Mouse (Mus musculus) limb, embryonic 11.5 days (tissue): ENCODE results near the gene Bcl11b. TPM values are rescaled to one million over a fixed set of nuclear protein-coding genes. Genes with fewer than 3 reads are reported as not detected.
A peak's percentile ranks its signal among the peaks of the same experiment; 100 is the strongest.

Experiments used
- ATAC-seq: fragments of 200-750 bp; cut with Nextera tagmentation; 2 replicates; pipeline ENCODE4 v1.8.0; 2017; ENCODE audit warnings: low read depth; ENCODE audit not compliant: insufficient number of reproducible peaks, low FRiP score, low TSS enrichment
- DNase-seq: peaks from one replicate; pipeline ENCODE4 v3.0.0-alpha.2; 2015; ENCODE audit warnings: low spot score
- H3K27ac ChIP-seq: fragments of 300-500 bp; sonication (generic); replicated peaks from 2 replicates; pipeline ENCODE4 v1.5.1; 2014; ENCODE audit warnings: low read depth, mild to moderate bottlenecking, low read length
- H3K27me3 ChIP-seq: fragments of 300-500 bp; sonication (generic); 2 replicates; pipeline ENCODE4 v1.6.1; 2014; ENCODE audit warnings: mild to moderate bottlenecking, low read length, mixed read lengths; ENCODE audit not compliant: control insufficient read depth, insufficient read depth
- H3K36me3 ChIP-seq: fragments of 300-500 bp; sonication (generic); 2 replicates; pipeline ENCODE4 v1.6.1; 2014; ENCODE audit warnings: mild to moderate bottlenecking, low read length, moderate library complexity, mixed read lengths; ENCODE audit not compliant: control insufficient read depth, insufficient read depth
- H3K4me1 ChIP-seq: fragments of 300-500 bp; sonication (generic); 2 replicates; pipeline ENCODE4 v1.6.1; 2014; ENCODE audit warnings: low read length, mixed read lengths; ENCODE audit not compliant: control insufficient read depth, insufficient read depth
- H3K4me2 ChIP-seq: fragments of 300-500 bp; sonication (generic); 2 replicates; pipeline ENCODE4 v1.6.1; 2014; ENCODE audit warnings: low read depth, mild to moderate bottlenecking, moderate library complexity; ENCODE audit not compliant: severe bottlenecking
- H3K4me3 ChIP-seq: fragments of 300-500 bp; sonication (generic); 2 replicates; pipeline ENCODE4 v1.5.1; 2014; ENCODE audit warnings: low read depth, low read length
- H3K9ac ChIP-seq: fragments of 300-500 bp; sonication (generic); 2 replicates; pipeline ENCODE4 v1.6.1; 2014; ENCODE audit warnings: mild to moderate bottlenecking, low read length
- H3K9me3 ChIP-seq: fragments of 300-500 bp; sonication (generic); 2 replicates; pipeline ENCODE4 v1.6.1; 2016; ENCODE audit warnings: low read length; ENCODE audit not compliant: control insufficient read depth
- WGBS: fragments of 180-500 bp; shearing (Covaris S2); extraction: QIAGEN DNeasy Blood & Tissue Kit; methylation state at CpG from one replicate; pipeline ENCODE4 v1.1.7; 2014; 5-methylcytosine and 5-hydroxymethylcytosine counted together
- polyA plus RNA-seq: library from polyadenylated mRNA; unstranded; fragments of >200 nt; fragmentation: Nextera tagmentation; extraction: Ambion mirVana; gene quantifications from 2 replicates; pipeline ENCODE4 v1.2.1, GENCODE M21; 2014

Bcl11b gene
- polyA plus RNA-seq, 1 experiment from 2014 or later, result 8.7 TPM

DNA sequence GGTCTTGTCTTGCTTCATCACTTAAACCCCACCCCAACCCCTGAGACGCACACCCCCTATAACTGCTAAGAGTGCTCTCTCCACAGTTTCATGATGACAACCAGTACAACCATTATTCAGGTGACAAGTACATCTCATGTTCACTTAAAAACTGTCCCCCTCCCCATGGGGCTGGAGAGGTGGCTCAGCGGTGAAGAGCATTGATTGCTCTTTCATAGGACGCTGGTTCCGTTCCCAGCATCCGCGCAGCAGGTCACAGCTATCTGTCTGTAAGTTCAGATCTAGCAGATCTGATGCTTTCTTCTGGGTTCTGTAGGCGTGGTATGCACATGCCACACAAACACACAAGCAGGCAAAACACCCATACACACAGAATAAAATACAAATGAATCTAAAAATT lies 81.2 kb downstream of the Bcl11b start:
- no peak overlapping the region for H3K4me3 ChIP-seq
- DNase-seq (no peak), ATAC-seq (no peak)
- whole genome bisulfite sequencing, result 95% methylated on average over 7 of the region's 7 CpGs
- H3K36me3 ChIP-seq, result peaks cover 2% of the 10 kb centered on the region
- no peak overlapping the region for H3K9ac ChIP-seq
- no peaks in the 10 kb centered on the region for H3K27me3 ChIP-seq
- H3K9me3 ChIP-seq, result no peaks in the 10 kb centered on the region
- H3K4me1 ChIP-seq, result peaks cover 6% of the 10 kb centered on the region
- H3K4me2 ChIP-seq, result no peak overlapping the region
- H3K27ac ChIP-seq, result no peak overlapping the region

DNA sequence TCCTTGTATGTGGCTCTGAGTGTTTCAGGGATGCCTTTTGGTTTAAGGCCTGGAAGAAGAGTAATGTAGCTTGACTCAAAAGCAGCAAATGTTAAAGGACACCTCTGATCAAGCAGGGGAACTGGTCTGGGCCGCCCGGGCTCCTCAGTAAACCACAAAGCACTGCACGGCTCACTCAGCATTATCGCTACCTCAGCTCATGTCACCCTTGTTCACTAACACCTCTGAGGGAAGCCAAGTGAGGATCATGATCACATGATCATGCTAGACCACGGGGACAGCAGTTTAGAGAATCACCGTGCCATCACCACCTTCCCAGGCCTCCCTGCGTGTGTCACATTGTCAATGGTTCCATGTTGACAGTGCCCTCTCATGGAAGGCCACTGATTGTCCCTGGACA lies 81.8 kb downstream of the Bcl11b start:
- ATAC-seq (no peak), DNase-seq (no peak)
- H3K9me3 ChIP-seq, result 0 out of 2 replicates have a peak, but pooled peaks cover 2% of the 10 kb centered on the region
- H3K4me1 ChIP-seq, result peaks cover 6% of the 10 kb centered on the region
- H3K27ac ChIP-seq, result no peak overlapping the region
- H3K36me3 ChIP-seq, result peaks cover 8% of the 10 kb centered on the region
- H3K4me2 ChIP-seq, result no peak overlapping the region
- no peak overlapping the region for H3K4me3 ChIP-seq
- WGBS, result 85% methylated on average over 7 of the region's 7 CpGs
- no peaks in the 10 kb centered on the region for H3K27me3 ChIP-seq
- H3K9ac ChIP-seq, result no peak overlapping the region

DNA sequence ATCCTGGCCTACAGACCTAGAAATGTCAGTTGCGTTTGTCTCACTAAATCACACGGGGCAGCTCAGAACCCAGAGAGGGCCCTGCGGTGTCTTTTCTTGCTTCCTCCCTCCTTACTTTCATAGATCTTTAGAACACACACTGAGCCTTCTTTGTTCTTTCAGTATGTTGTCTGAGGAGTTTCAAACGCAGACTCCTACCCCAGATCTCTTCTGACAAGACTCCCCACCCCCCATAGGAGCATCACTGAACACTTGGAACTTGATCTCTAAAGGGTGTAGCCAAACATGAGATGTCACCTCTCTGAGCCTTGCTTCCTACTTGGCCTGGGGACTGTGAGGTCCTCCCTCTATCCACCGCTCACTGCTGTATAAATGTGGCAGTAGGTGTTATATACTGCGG lies 82.2 kb downstream of the Bcl11b start:
- no peaks in the 10 kb centered on the region for H3K27me3 ChIP-seq
- H3K4me1 ChIP-seq, result peaks cover 6% of the 10 kb centered on the region
- no peak overlapping the region for H3K4me2 ChIP-seq
- peaks cover 2% of the 10 kb centered on the region; the same call in 1 of the 2 replicates for H3K9me3 ChIP-seq
- H3K9ac ChIP-seq, result no peak overlapping the region; the same call in 1 of the 2 replicates
- 77% methylated on average over 6 of the region's 6 CpGs for WGBS
- peaks cover 12% of the 10 kb centered on the region for H3K36me3 ChIP-seq
- no peak for DNase-seq
- no peak overlapping the region for H3K4me3 ChIP-seq
- no peak for ATAC-seq
- H3K27ac ChIP-seq, result no peak overlapping the region

DNA sequence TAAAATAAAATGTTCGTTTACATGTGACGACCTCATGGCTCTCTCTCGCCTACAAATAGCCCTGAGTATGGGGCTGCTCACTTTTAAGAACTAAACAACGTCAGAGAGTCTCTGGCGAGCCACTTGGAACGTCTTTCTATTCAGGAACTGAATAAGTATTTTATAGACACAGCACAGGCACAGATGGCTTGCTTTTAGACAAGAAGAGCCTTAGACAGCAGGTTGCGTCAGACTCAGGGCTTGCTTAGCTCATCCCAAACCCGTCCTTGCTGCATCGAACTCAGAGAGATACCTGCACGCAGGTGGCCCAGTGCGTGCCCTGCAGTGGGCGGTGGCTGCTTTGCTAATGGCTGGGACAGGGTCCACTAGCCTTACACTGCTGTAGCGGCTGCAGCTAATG lies 82.7 kb downstream of the Bcl11b start:
- Histone ChIP-seq H3K36me3 (peaks cover 16% of the 10 kb centered on the region), H3K9me3 (peaks cover 2% of the 10 kb centered on the region; the same call in 1 of the 2 replicates), H3K27ac (no peak overlapping the region), H3K4me3 (no peak overlapping the region), H3K27me3 (no peaks in the 10 kb centered on the region), H3K9ac (no peak overlapping the region; the same call in 1 of the 2 replicates), H3K4me2 (no peak overlapping the region), H3K4me1 (peaks cover 6% of the 10 kb centered on the region)
- WGBS, result 78% methylated on average over 13 of the region's 13 CpGs
- ATAC-seq (no peak), DNase-seq (no peak)

DNA sequence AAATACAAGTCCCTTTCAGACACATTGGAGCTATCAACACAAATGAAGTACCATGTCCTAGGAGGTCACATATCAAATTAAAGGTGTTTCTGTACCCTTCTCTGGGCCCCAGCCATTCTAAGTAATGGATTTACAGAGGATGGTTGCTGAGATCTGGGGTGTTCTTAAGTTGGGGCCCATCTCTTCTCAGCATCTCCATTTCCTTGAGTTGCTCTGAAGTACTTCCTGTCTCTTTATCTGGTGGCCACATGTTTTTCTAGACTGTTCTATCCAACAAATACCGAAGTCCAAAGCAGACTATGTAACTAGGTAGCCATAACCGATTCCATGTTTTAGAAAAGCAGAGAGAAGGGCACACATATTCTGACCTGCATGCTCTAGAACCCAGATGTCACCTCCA lies 83.3 kb downstream of the Bcl11b start:
- ATAC-seq, result no peak
- H3K9me3 ChIP-seq, result peaks cover 2% of the 10 kb centered on the region; the same call in 1 of the 2 replicates
- 94% methylated on average over 2 of the region's 2 CpGs for WGBS
- H3K36me3 ChIP-seq, result peaks cover 21% of the 10 kb centered on the region
- DNase-seq, result no peak
- H3K27ac ChIP-seq, result no peak overlapping the region
- no peak overlapping the region for H3K4me2 ChIP-seq
- H3K9ac ChIP-seq, result no peak overlapping the region
- H3K4me3 ChIP-seq, result no peak overlapping the region
- no peaks in the 10 kb centered on the region for H3K27me3 ChIP-seq
- H3K4me1 ChIP-seq, result peaks cover 4% of the 10 kb centered on the region

DNA sequence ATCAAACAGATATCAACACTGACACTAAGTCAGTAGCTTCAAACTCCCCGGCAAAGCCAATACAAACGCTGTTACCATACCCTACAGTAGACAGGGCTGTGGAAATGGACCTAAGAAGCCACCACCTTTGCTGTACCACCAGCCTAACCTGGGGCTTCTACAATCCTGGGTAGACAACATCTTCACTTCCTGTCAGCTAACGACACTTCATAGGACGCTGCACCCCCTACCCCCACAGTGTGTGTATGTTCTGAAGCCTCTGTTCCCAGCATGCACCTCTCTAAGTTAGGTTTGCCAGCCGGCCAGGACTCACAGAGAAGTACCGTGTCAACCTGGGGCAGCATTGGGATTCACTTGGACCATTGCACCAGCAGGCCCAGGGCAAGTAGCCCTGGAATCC lies 84.6 kb downstream of the Bcl11b start:
- H3K27me3 ChIP-seq, result no peaks in the 10 kb centered on the region
- peaks cover 4% of the 10 kb centered on the region; the same call in 1 of the 2 replicates for H3K4me1 ChIP-seq
- H3K9me3 ChIP-seq, result peaks cover 2% of the 10 kb centered on the region; the same call in 1 of the 2 replicates
- no peak overlapping the region for H3K27ac ChIP-seq
- ATAC-seq (no peak), DNase-seq (no peak)
- H3K9ac ChIP-seq, result no peak overlapping the region
- WGBS, result 94% methylated on average over 6 of the region's 6 CpGs
- peaks cover 21% of the 10 kb centered on the region for H3K36me3 ChIP-seq
- H3K4me2 ChIP-seq, result no peak overlapping the region
- H3K4me3 ChIP-seq, result no peak overlapping the region

DNA sequence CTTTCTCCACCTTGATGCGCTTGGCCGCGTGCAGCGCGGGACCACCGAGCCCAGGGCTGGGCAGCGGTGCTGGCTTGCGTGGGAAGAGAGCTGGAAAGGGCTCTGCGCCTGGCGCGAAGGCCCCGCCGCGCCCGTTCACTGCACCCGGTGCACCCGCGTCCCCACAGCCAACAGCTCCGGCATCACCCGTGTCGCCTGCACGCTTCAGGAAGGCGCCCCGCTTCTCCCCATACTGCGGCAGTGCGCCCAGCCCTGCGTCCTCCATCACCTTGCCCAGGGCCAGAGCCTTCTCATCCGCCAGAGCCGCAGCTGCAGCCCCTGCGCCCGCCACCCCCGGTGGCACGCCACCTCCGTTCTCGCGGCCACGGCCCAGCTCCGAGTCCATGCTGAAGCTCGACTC lies 87.4 kb downstream of the Bcl11b start:
- DNase-seq (no peak), ATAC-seq (0 out of 2 replicates have a peak, but pooled peaks have one; percentile 17)
- no peaks in the 10 kb centered on the region for H3K4me1 ChIP-seq
- H3K36me3 ChIP-seq, result peaks cover 21% of the 10 kb centered on the region
- peaks cover 2% of the 10 kb centered on the region; the same call in 1 of the 2 replicates for H3K9me3 ChIP-seq
- no peaks in the 10 kb centered on the region for H3K27me3 ChIP-seq
- H3K9ac ChIP-seq, result no peak overlapping the region
- no peak overlapping the region for H3K4me2 ChIP-seq
- H3K4me3 ChIP-seq, result no peak overlapping the region
- WGBS, result 96% methylated on average over 28 of the region's 39 CpGs
- H3K27ac ChIP-seq, result no peak overlapping the region

DNA sequence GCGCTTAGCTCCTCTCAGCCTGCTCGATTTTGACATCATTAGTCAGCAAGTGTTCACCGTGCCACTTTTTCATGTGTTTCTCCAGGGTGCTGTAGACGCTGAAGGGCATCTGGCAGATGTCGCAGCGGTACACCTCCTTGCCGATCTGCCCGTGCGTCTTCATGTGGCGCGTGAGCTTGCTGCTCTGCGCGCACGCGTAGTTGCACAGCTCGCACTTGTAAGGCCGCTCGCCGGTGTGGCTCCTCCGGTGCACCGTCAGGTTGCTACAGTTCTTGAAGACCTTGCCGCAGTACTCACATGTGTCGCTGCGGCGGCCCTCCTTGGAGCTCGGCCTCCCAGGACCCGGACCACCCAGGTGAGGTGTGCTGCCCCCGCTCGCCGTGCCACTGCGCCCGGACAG lies 88.0 kb downstream of the Bcl11b start:
- Histone ChIP-seq H3K4me3 (no peak overlapping the region), H3K9me3 (peaks cover 2% of the 10 kb centered on the region; the same call in 1 of the 2 replicates), H3K4me1 (no peaks in the 10 kb centered on the region), H3K4me2 (no peak overlapping the region), H3K27ac (no peak overlapping the region), H3K27me3 (no peaks in the 10 kb centered on the region), H3K9ac (no peak overlapping the region), H3K36me3 (peaks cover 21% of the 10 kb centered on the region)
- WGBS, result 97% methylated on average over 32 of the region's 32 CpGs
- ATAC-seq, result 0 out of 2 replicates have a peak, but pooled peaks have one; percentile 9
- DNase-seq, result no peak

DNA sequence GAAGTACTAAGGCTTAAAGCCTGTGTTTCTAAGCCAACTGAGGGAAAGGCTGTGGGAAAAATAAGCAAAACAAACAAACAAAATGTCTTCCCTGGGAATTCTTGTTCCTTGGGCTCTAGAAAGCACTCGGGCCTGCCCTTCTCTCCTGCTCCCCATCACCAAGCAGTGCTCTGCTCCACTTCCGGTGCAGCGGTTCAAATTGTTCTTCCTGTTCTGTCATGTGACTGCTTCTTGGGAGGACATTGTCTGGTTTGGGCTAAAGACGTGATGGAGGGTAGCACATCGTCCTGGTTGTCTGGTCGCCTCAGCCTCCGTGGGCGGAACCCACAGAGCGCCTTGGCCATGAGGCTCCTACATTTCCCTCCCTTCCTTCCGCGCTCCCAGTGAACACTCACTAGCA lies 94.6 kb downstream of the Bcl11b start:
- H3K4me1 ChIP-seq, result no peaks in the 10 kb centered on the region
- no peak for DNase-seq
- 89% methylated on average over 11 of the region's 11 CpGs for WGBS
- no peak for ATAC-seq
- H3K4me2 ChIP-seq, result no peak overlapping the region
- H3K27me3 ChIP-seq, result no peaks in the 10 kb centered on the region
- no peaks in the 10 kb centered on the region for H3K9me3 ChIP-seq
- no peak overlapping the region for H3K9ac ChIP-seq
- H3K4me3 ChIP-seq, result no peak overlapping the region
- H3K27ac ChIP-seq, result no peak overlapping the region
- no peaks in the 10 kb centered on the region for H3K36me3 ChIP-seq
